In the genomic region with DNA sequence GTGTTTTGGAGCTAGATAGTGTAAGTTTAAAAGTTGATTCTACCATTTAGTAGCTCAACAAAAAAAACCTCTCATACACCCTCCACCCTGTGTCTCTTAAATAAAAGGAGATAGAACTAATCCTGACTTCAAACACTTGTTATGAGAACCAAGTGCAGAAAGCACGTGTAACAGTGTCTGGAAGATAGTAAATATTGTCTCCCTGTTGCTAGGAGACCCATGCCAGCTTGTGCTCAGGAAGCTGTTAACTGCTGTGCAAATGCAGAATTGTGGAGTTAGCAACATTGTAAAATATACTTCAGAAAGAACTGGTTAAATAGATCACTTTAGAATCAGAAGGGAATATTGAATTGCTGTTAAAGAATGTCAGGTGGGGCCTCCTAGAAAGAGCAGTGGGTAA, we compare ENCODE assay signal across 20 mouse cellular contexts.
DNase-seq lines count a peak whose midpoint lies in the region; ATAC-seq and TF ChIP-seq lines count a peak whose summit lies in the region.
"Had no signal": no experiment of that assay in that cellular context is flagged by ENCODE, and none has a peak within 500 bp of the region (broad histone marks: within the 10 kb centered on the region; RNA-seq: fewer than 3 reads in every experiment).

No protein-coding gene starts in this region.

- ATAC-seq in hindbrain, embryonic 16.5 days, result peak; percentile 65; the same call in 1 of the 2 replicates
- ATAC-seq in hindbrain, embryonic 13.5 days (ENCODE audit: low FRiP score), result no peak
- ATAC-seq in neural tube, embryonic 14.5 days (ENCODE audit: low read depth), result peak; percentile 56; the same call in 1 of the 2 replicates
- peak; percentile 76; the same call in 1 of the 2 replicates for ATAC-seq in neural tube, embryonic 15.5 days (ENCODE audit: low FRiP score)

- no peak for DNase-seq in neural tube, embryonic 10.5 days (ENCODE audit: extremely low spot score, low spot score)
- DNase-seq in brain, embryonic 14.5 days (ENCODE audit: low read depth), result peak; percentile 29
- no peak for DNase-seq in kidney, adult 18-20 months
- DNase-seq in cerebellum, adult 8-10 months, result no peak
- DNase-seq: adrenal gland, postnatal 36 days; cerebellum, postnatal 25 days; gastrocnemius, postnatal 10 days; heart, adult 2 months; heart, postnatal 14 days; kidney, adult 2 months; right cerebral cortex, postnatal 14 days; thymus, postnatal 36 days had no signal

- no peaks in the 10 kb centered on the region for H3K9me3 ChIP-seq in hindbrain, embryonic 16.5 days (ENCODE audit: control insufficient read depth, low read length)
- H3K9me3 ChIP-seq in hindbrain, embryonic 13.5 days, result no peaks in the 10 kb centered on the region
- H3K9me3 ChIP-seq in neural tube, embryonic 14.5 days (ENCODE audit: control insufficient read depth, low read length), result no peaks in the 10 kb centered on the region
- no peaks in the 10 kb centered on the region for H3K9me3 ChIP-seq in neural tube, embryonic 15.5 days (replicated peaks)
- H3K9me3 ChIP-seq: embryonic facial prominence, embryonic 13.5 days; limb, embryonic 13.5 days had no signal

- no peaks in the 10 kb centered on the region for H3K27me3 ChIP-seq in hindbrain, embryonic 16.5 days (replicated peaks; ENCODE audit: control insufficient read depth, insufficient read depth, low read length)
- no peaks in the 10 kb centered on the region for H3K27me3 ChIP-seq in hindbrain, embryonic 13.5 days
- no peaks in the 10 kb centered on the region for H3K27me3 ChIP-seq in neural tube, embryonic 14.5 days (ENCODE audit: control insufficient read depth, insufficient read depth, low read length)
- H3K27me3 ChIP-seq in neural tube, embryonic 15.5 days (replicated peaks), result no peaks in the 10 kb centered on the region
- H3K27me3 ChIP-seq: CH12.LX; embryonic facial prominence, embryonic 13.5 days; limb, embryonic 13.5 days had no signal

- no peaks in the 10 kb centered on the region for H3K36me3 ChIP-seq in hindbrain, embryonic 16.5 days (ENCODE audit: control insufficient read depth, insufficient read depth, low read length)
- H3K36me3 ChIP-seq in hindbrain, embryonic 13.5 days, result no peaks in the 10 kb centered on the region
- H3K36me3 ChIP-seq in neural tube, embryonic 14.5 days (ENCODE audit: control insufficient read depth, insufficient read depth, low read length), result no peaks in the 10 kb centered on the region
- no peaks in the 10 kb centered on the region for H3K36me3 ChIP-seq in neural tube, embryonic 15.5 days
- H3K36me3 ChIP-seq: embryonic facial prominence, embryonic 13.5 days; limb, embryonic 13.5 days had no signal

- H3K4me2 ChIP-seq in hindbrain, embryonic 16.5 days (ENCODE audit: low read length), result no peak overlapping the region
- H3K4me2 ChIP-seq in hindbrain, embryonic 13.5 days, result no peak overlapping the region
- no peak overlapping the region for H3K4me2 ChIP-seq in neural tube, embryonic 14.5 days (ENCODE audit: low read depth, low read length)
- H3K4me2 ChIP-seq in neural tube, embryonic 15.5 days, result no peak overlapping the region
- H3K4me2 ChIP-seq: embryonic facial prominence, embryonic 13.5 days; limb, embryonic 13.5 days had no signal

- WGBS in hindbrain, embryonic 16.5 days, result 12% methylated on average over 1 of the region's 1 CpGs
- 41% methylated on average over 1 of the region's 1 CpGs for WGBS in hindbrain, embryonic 13.5 days
- 11% methylated on average over 1 of the region's 1 CpGs for WGBS in neural tube, embryonic 14.5 days
- 6% methylated on average over 1 of the region's 1 CpGs for WGBS in neural tube, embryonic 15.5 days

- H3K27ac ChIP-seq in hindbrain, embryonic 16.5 days (ENCODE audit: low read depth, low read length), result no peak overlapping the region
- H3K27ac ChIP-seq in hindbrain, embryonic 13.5 days, result no peak overlapping the region
- no peak overlapping the region for H3K27ac ChIP-seq in neural tube, embryonic 14.5 days (ENCODE audit: low read depth, low read length)
- no peak overlapping the region for H3K27ac ChIP-seq in neural tube, embryonic 15.5 days (replicated peaks)
- H3K27ac ChIP-seq: embryonic facial prominence, embryonic 13.5 days; heart, adult 2 months; left cerebral cortex, adult 2 months; limb, embryonic 13.5 days had no signal

- TF ChIP-seq POLR2A in brain, embryonic 14.5 days (IDR thresholded peaks at IDR 0.05; ENCODE audit: borderline replicate concordance, extremely low read depth, insufficient read depth, insufficient read length, poor library complexity, severe bottlenecking), result no peak

- no peak overlapping the region for H3K4me3 ChIP-seq in hindbrain, embryonic 16.5 days (ENCODE audit: low read length)
- no peak overlapping the region for H3K4me3 ChIP-seq in hindbrain, embryonic 13.5 days
- H3K4me3 ChIP-seq in neural tube, embryonic 14.5 days (ENCODE audit: low read depth, low read length), result no peak overlapping the region
- H3K4me3 ChIP-seq in neural tube, embryonic 15.5 days (replicated peaks), result no peak overlapping the region
- H3K4me3 ChIP-seq: embryonic facial prominence, embryonic 13.5 days; heart, adult 2 months; left cerebral cortex, adult 2 months; limb, embryonic 13.5 days had no signal

- no peak for TF ChIP-seq CTCF in brain, embryonic 14.5 days (IDR thresholded peaks at IDR 0.05; ENCODE audit: borderline replicate concordance, extremely low read depth, insufficient read depth, insufficient read length)

- H3K4me1 ChIP-seq in hindbrain, embryonic 16.5 days (ENCODE audit: control insufficient read depth, insufficient read depth, low read depth, low read length), result no peaks in the 10 kb centered on the region
- H3K4me1 ChIP-seq in hindbrain, embryonic 13.5 days (replicated peaks), result no peaks in the 10 kb centered on the region
- H3K4me1 ChIP-seq in neural tube, embryonic 14.5 days (ENCODE audit: control insufficient read depth, insufficient read depth, low read length), result no peaks in the 10 kb centered on the region
- H3K4me1 ChIP-seq in neural tube, embryonic 15.5 days, result no peaks in the 10 kb centered on the region
- H3K4me1 ChIP-seq: embryonic facial prominence, embryonic 13.5 days; limb, embryonic 13.5 days had no signal

- H3K9ac ChIP-seq in hindbrain, embryonic 16.5 days (ENCODE audit: low read depth, low read length), result no peak overlapping the region
- H3K9ac ChIP-seq in hindbrain, embryonic 13.5 days, result no peak overlapping the region
- no peak overlapping the region for H3K9ac ChIP-seq in neural tube, embryonic 14.5 days (replicated peaks; ENCODE audit: low read depth, low read length)
- no peak overlapping the region for H3K9ac ChIP-seq in neural tube, embryonic 15.5 days (replicated peaks)
- H3K9ac ChIP-seq: embryonic facial prominence, embryonic 13.5 days; limb, embryonic 13.5 days had no signal
